Comparison of ENCODE assay signal across 9 mouse cellular contexts in genomic region chr4:57640222-57640621, GRCm38 (mm10).
DNase-seq lines count a peak whose midpoint lies in the region.
"Had no signal": no experiment of that assay in that cellular context is flagged by ENCODE, and none has a peak within 500 bp of the region (broad histone marks: within the 10 kb centered on the region; RNA-seq: fewer than 3 reads in every experiment).

No protein-coding gene starts in this region.

- intact Hi-C loops in left cerebral cortex, postnatal 25 days (cut with DNase I): no loop called here
- intact Hi-C loops in left cerebral cortex, postnatal 10 days (cut with DNase I): no loop called here

- peak; percentile 48 for DNase-seq in heart, adult 11 months
- no peak for DNase-seq in heart, adult 18-20 months
- peak; percentile 44 to 81 for DNase-seq in left cerebral cortex, postnatal 25 days (ENCODE audit: low spot score in 2 of 2)
- no peak for DNase-seq in left cerebral cortex, postnatal 10 days (ENCODE audit: extremely low spot score in 1 of 2, low spot score in 2 of 2)
- peak; percentile 45 to 52 for DNase-seq in CD8-positive naive resting alpha-beta T cell, adult 2 months (ENCODE audit: low read depth in 2 of 2, low spot score in 2 of 2)
- peak; percentile 83 for DNase-seq in naive thymus-derived CD4-positive, alpha-beta T cell, adult 2 months (ENCODE audit: low read depth)
- DNase-seq in embryo, embryonic 10 days (ENCODE audit: low spot score): no peak
- no peak for DNase-seq in adrenal gland, adult 18-20 months (ENCODE audit: low spot score in 2 of 2)
- DNase-seq: gastrocnemius, postnatal 36 days had no signal

Comparison
In these comparisons a context has a peak if more than half of its experiments do, and no peak if none do; other contexts are left out.
1. DNase-seq: peak in heart, adult 11 months (single experiment), left cerebral cortex, postnatal 25 days (2 of 2), CD8-positive naive resting alpha-beta T cell, adult 2 months (2 of 2) and naive thymus-derived CD4-positive, alpha-beta T cell, adult 2 months (single experiment); none in heart, adult 18-20 months (0 of 2), left cerebral cortex, postnatal 10 days (0 of 2), embryo, embryonic 10 days (single experiment) and adrenal gland, adult 18-20 months (0 of 2).